Mouse (Mus musculus): Measurements from ENCODE around the gene Ttc39b.

DNA sequence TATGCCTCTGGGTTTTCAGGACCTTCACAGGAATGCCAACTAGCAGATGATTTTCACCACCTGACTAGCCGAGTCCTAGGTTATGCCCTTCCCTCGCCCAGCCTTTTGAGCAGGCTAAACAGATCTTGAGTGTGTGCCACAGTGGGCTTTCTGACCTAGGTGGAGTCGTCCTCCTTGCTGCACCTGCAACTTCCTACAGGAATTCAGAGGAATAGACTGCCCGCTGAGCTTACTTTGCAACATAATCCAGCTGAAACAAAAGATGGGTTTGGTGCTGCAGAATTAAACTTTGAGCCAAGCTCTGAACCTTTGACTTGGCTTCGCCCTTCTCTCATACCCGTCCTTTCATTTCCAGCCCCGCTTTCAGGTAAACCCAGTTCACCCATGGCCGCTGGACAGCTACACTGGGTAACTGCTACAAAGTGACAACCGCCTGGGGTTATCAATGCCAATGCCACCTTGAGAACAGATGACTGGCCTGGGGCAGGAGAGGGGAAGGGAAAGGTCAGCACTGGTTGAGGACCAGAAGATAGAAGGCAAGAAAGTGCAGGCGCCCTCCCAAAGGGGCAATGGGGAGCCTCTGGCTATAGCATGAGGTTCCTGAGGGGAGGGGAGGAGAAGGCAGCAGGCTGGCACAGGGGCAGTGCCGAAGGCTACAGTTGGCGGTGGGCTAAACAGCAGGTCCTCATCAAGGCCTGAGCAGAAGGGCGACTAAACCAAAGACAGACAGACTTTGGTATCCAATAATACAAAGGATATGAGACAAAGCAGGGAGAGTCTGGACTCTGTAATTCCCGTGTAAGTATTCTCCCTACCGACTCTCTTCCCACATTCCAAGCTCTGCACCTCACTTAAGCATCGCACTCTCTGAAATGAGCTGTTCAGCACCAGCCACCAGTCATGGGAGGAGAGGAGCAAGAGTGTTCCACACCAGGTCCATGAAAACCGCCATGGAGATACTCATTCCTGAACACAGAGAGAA, 66.5 kb downstream of the Ttc39b start:
- TF ChIP-seq CTCF (IDR thresholded peaks at IDR 0.05; ENCODE audit: extremely low read depth, insufficient read length, insufficient replicate concordance, low read depth, low read length) (no peak), POLR2A (IDR thresholded peaks at IDR 0.05; ENCODE audit: low read depth, low read length) (no peak)

All from small intestine, adult 2 months (tissue).